Mouse (Mus musculus) cerebellum, adult 2 months (tissue): Measurements from ENCODE around the gene Aff2.

ENCODE experiments used
- CTCF ChIP-seq: fragments of 200-500 bp; IDR thresholded peaks from 2 replicates; pipeline ENCODE4 v1.5.1; 2011; ENCODE audit warnings: low read depth, mild to moderate bottlenecking, control low read depth, low read length, moderate library complexity, borderline replicate concordance; ENCODE audit not compliant: insufficient read depth
- POLR2A ChIP-seq: fragments of 200-500 bp; IDR thresholded peaks from 2 replicates; pipeline ENCODE4 v1.6.1; 2011; ENCODE audit warnings: low read length, control low read depth, borderline replicate concordance; ENCODE audit not compliant: insufficient read depth

DNA sequence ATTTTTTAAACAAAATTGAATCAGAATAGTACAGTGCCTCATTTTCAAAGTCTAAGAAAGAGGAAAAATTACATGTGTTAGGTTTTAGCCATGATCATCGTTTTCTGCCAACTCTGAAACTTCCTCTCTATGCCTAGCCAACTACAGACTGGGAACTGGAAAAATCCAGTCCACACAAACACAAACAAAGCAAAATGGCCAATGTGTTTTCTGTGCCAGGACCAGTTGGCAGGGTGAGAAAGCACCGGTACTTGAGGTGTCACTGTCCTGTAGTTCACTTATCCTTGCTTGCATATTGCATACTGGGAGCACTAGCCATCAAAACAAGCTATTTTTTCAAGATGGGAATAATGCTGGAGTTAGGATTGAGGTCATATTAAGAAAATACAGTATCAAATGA, 100.8 kb downstream of the Aff2 start:
- TF ChIP-seq CTCF (no peak), POLR2A (no peak)
